Mouse (Mus musculus) heart, postnatal 0 days (tissue): ENCODE measurements around the gene Tspan33. TPM values are rescaled to one million over a fixed set of nuclear protein-coding genes. Genes with fewer than 3 reads are reported as not detected.

Experiments used
- ATAC-seq: fragments of 200-750 bp; cut with Nextera tagmentation; 2 replicates; pipeline ENCODE4 v1.8.0; 2017; ENCODE audit warnings: low read depth, moderate number of reproducible peaks, moderate library complexity; ENCODE audit not compliant: insufficient read depth
- DNase-seq: peaks from one replicate; pipeline ENCODE4 v3.0.0-alpha.2; 2016; ENCODE audit warnings: low spot score
- H3K27ac ChIP-seq: fragments of 300-500 bp; sonication (generic); 2 replicates; pipeline ENCODE4 v1.5.1; 2014; ENCODE audit warnings: low read depth, mild to moderate bottlenecking
- H3K27me3 ChIP-seq: fragments of 300-500 bp; sonication (generic); 2 replicates; pipeline ENCODE4 v1.6.1; 2014; ENCODE audit warnings: low read length, mixed read lengths; ENCODE audit not compliant: control insufficient read depth, insufficient read depth
- H3K36me3 ChIP-seq: fragments of 300-500 bp; sonication (generic); replicated peaks from 2 replicates; pipeline ENCODE4 v1.6.1; 2014; ENCODE audit warnings: low read length, mixed read lengths; ENCODE audit not compliant: control insufficient read depth, insufficient read depth
- H3K4me1 ChIP-seq: fragments of 300-500 bp; sonication (generic); 2 replicates; pipeline ENCODE4 v1.6.1; 2014; ENCODE audit warnings: antibody characterized with exemption; ENCODE audit not compliant: control insufficient read depth, insufficient read depth
- H3K4me2 ChIP-seq: fragments of 300-500 bp; sonication (generic); 2 replicates; pipeline ENCODE4 v1.6.1; 2014; ENCODE audit warnings: low read depth, mild to moderate bottlenecking, low read length, moderate library complexity
- H3K4me3 ChIP-seq: fragments of 300-500 bp; sonication (generic); 2 replicates; pipeline ENCODE4 v1.5.1; 2014; ENCODE audit warnings: low read depth, low read length
- H3K9ac ChIP-seq: fragments of 300-500 bp; sonication (generic); replicated peaks from 2 replicates; pipeline ENCODE4 v1.6.1; 2014; ENCODE audit warnings: low read depth, low read length, mixed read lengths
- H3K9me3 ChIP-seq: fragments of 300-500 bp; sonication (generic); replicated peaks from 2 replicates; pipeline ENCODE4 v1.6.1; 2016; ENCODE audit warnings: low read length; ENCODE audit not compliant: control insufficient read depth
- CTCF ChIP-seq: IDR thresholded peaks from 2 replicates; pipeline ENCODE4 v1.5.1; 2016; ENCODE audit warnings: antibody characterized with exemption, control low read depth, low read depth
- EP300 ChIP-seq: IDR thresholded peaks from 2 replicates; pipeline ENCODE4 v1.6.1; 2016; ENCODE audit warnings: antibody characterized with exemption, low read depth
- WGBS: fragments of 180-500 bp; shearing (Covaris S2); extraction: QIAGEN DNeasy Blood & Tissue Kit; methylation state at CpG from one replicate; pipeline ENCODE4 v1.1.7; 2014; 5-methylcytosine and 5-hydroxymethylcytosine counted together
- polyA plus RNA-seq: library from polyadenylated mRNA; unstranded; fragments of >200 nt; fragmentation: Nextera tagmentation; extraction: Ambion mirVana; gene quantifications from 2 replicates; pipeline ENCODE4 v1.2.1, GENCODE M21; 2015
- total RNA-seq: library from RNA; depleted of rRNA; stranded (reverse); fragments of >200 nt; gene quantifications from 2 replicates; pipeline ENCODE4 v1.2.3, GENCODE M21; 2014; ENCODE audit warnings: low replicate concordance

Tspan33 gene
- total and polyA plus RNA-seq, 2 experiments from 2014 or later: 1.1 to 1.6 TPM

DNA sequence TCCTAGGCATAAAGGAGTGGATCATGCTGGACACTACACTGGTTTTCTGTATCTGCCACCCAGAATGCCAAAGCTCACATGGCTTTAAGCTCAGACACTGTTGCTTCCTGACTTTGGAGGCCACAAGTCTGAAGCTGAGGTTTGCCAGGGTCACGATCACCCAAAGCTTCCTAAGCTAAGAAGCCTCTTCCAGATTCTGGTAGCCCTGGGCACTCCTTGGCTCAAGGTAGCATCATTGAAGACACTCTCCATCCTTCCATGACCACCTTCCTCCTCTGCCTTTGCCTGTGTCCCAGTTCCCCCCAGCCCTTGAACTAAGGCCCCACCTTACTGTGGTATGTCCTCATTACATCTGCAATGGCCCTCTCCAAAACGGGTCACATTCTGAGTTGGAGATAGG is 27.9 kb downstream of the Tspan33 start:
- 54% methylated on average over 2 of the region's 2 CpGs for WGBS
- Histone ChIP-seq H3K36me3 (no peaks in the 10 kb centered on the region), H3K4me2 (no peak overlapping the region), H3K4me3 (no peak overlapping the region), H3K9me3 (no peaks in the 10 kb centered on the region), H3K4me1 (no peaks in the 10 kb centered on the region), H3K27ac (no peak overlapping the region), H3K27me3 (0 out of 2 replicates have a peak, but pooled peaks cover 4% of the 10 kb centered on the region), H3K9ac (no peak overlapping the region)
- no peak for TF ChIP-seq CTCF
- TF ChIP-seq EP300: no peak
- DNase-seq (no peak), ATAC-seq (no peak)

- Histone ChIP-seq H3K9me3 (no peaks in the 10 kb centered on the region), H3K4me3 (no peak overlapping the region), H3K27me3 (no peaks in the 10 kb centered on the region), H3K36me3 (no peaks in the 10 kb centered on the region), H3K4me2 (no peak overlapping the region), H3K9ac (no peak overlapping the region), H3K4me1 (no peaks in the 10 kb centered on the region), H3K27ac (no peak overlapping the region)
- DNase-seq: no peak
- WGBS: 53% methylated on average over 1 of the region's 1 CpGs
- TF ChIP-seq CTCF: no peak
- no peak for TF ChIP-seq EP300
- no peak for ATAC-seq
Observed at GRCm38 (mm10) chr6:29726576-29727200, 32.7 kb downstream of the Tspan33 start.

- Histone ChIP-seq H3K4me1 (no peaks in the 10 kb centered on the region), H3K4me2 (no peak overlapping the region), H3K27ac (no peak overlapping the region), H3K9ac (no peak overlapping the region), H3K27me3 (no peaks in the 10 kb centered on the region), H3K4me3 (no peak overlapping the region), H3K36me3 (no peaks in the 10 kb centered on the region), H3K9me3 (no peaks in the 10 kb centered on the region)
- no peak for TF ChIP-seq CTCF
- no peak for TF ChIP-seq EP300
- no peak for DNase-seq
- WGBS: 60% methylated on average over 3 of the region's 3 CpGs
- no peak for ATAC-seq
Observed at GRCm38 (mm10) chr6:29728035-29728434, 34.0 kb downstream of the Tspan33 start.

DNA sequence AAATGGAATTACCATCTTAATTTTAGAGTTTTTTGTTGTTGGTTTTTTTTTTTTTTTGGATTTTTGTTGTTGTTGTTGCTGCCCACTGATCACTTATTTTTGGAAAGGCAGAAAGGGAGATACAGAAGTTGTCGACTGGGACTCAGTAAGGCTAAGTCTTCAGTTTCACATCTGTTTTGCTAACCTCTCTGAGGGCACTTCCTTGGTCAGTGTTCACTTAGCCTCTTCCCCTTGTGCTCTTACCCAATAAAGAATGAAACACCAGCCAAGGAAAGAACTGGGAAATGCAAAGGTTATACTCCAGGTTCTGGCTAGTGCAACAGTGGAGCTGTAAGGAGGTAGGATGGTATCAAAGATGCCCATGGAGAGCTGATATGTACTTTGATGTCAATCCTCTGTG is 35.5 kb downstream of the Tspan33 start:
- no peaks in the 10 kb centered on the region for H3K36me3 ChIP-seq
- H3K27ac ChIP-seq: no peak overlapping the region
- DNase-seq (no peak), ATAC-seq (no peak)
- 50% methylated on average over 1 of the region's 1 CpGs for WGBS
- H3K9ac ChIP-seq: no peak overlapping the region
- H3K4me2 ChIP-seq: no peak overlapping the region
- H3K4me1 ChIP-seq: no peaks in the 10 kb centered on the region
- no peaks in the 10 kb centered on the region for H3K27me3 ChIP-seq
- no peak overlapping the region for H3K4me3 ChIP-seq
- TF ChIP-seq EP300 (no peak), CTCF (no peak)
- H3K9me3 ChIP-seq: no peaks in the 10 kb centered on the region

DNA sequence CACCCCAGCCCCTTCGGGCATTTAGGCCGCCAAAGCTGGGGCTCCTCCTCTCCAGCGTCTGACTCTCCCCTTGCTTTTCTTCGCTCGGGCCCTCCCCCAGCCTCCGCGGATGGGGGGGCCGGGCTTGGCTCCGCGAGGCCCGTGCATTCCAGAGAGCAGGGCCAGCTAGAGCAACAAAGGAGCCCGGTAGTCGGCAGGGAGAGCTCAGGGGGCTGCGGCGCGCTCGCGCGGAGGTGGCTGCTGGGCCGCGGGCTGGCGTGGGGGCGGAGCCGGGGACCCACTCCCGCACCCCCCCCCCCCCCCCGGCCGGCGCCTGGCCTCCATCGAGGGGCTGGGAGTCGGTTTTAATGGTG is 41.3 kb downstream of the Tspan33 start, which contains the start of gene Smo:
Gene Smo, plus strand, starts transcription at position 168 of the 353 bp plus-strand sequence.
- 0% methylated on average over 21 of the region's 30 CpGs for WGBS
- TF ChIP-seq EP300 (peak; percentile 20; the same call in 1 of the 2 replicates), CTCF (no peak)
- ATAC-seq (peak; percentile 94), DNase-seq (peak; percentile 90)
- Histone ChIP-seq H3K27me3 (no peaks in the 10 kb centered on the region), H3K4me2 (peak within 1 kb of the TSS; percentile 85), H3K4me1 (peaks cover 18% of the 10 kb centered on the region; the same call in 1 of the 2 replicates), H3K36me3 (no peaks in the 10 kb centered on the region), H3K9ac (peak within 1 kb of the TSS; percentile 97), H3K9me3 (no peaks in the 10 kb centered on the region), H3K27ac (peak within 1 kb of the TSS; percentile 94), H3K4me3 (peak within 1 kb of the TSS; percentile 91)
